Mouse (Mus musculus): ENCODE data around the gene Mreg. TPM values are rescaled to one million over a fixed set of nuclear protein-coding genes. Genes with fewer than 3 reads are reported as not detected.
A peak's percentile ranks its signal among the peaks of the same experiment; 100 is the strongest.
"Not testable (repeated sequence)": the region's sequence is repeated elsewhere in the genome, so short reads cannot be mapped to it uniquely, and the experiment has no call there.

Mreg gene
- total RNA-seq (2022), result 1 to 10 TPM; 4.6 to 6.9 (median 6.0) TPM

GRCm38 (mm10) chr1:72211701-72212699 is at the start of gene Mreg:
Gene Mreg (minus strand): TSS chr1:72212307.
- DNase-seq (ENCODE audit: low spot score in 2 of 2), result peak; percentile 33 to 49

GRCm38 (mm10) chr1:72256381-72257256 is 44.5 kb upstream of the Mreg start:
- no peak for DNase-seq (ENCODE audit: low spot score in 2 of 2)

DNA sequence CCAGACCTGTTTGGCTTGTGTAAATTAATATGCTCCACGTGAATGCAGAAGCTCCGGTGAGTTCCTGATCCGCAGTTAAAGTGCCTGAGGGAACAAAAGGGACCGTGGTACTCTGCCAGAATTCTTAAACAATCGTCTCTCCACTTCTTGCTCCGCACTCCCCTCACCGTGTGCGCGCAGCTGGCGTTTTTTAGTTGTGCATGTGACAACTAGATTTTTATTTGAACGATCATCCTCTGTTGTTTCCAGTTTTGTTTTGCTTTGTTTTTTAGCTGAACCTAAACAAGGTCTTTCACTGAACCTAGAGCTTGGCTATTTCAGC is 43.7 kb upstream of the Mreg start:
- no peak for DNase-seq (ENCODE audit: low spot score in 2 of 2)

DNA sequence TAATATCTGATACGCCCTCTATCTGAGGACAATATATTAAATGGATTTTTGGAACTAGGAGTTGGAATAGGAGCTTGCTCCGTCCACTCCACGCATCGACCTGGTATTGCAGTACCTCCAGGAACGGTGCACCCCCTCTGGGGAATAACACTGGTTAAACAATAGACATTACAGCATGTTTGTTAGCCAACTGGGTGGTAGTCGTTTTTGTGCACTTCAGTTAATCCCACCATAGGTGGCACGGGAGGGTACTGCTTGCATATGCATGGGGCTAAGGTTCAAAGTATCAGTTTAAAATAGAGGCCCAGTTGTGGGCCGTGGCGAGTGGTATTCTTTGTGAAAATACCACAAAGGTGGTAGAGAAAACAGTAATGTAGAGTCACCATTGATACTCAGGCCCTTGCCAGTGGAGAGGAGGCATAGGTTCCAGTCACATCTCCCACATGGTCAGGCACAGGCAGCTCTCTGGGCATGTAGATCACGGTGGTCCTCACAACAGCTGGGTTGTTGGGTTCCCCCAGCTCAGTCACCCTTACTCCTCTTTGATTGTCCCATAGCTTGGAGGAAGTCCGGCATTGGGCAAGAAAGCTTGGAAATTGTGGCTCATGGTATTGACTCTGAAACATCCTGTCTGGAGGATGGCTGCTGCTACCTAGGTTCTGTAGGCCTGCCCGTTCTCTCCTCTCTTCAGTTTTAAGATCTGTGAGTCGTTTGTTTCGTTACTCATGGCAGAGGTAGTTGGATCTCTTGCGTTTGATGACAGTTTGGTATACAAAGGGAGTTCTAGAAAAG is 43.2 kb upstream of the Mreg start:
- DNase-seq (ENCODE audit: low spot score in 2 of 2), result peak in 1 of 2 experiments; percentile 66

DNA sequence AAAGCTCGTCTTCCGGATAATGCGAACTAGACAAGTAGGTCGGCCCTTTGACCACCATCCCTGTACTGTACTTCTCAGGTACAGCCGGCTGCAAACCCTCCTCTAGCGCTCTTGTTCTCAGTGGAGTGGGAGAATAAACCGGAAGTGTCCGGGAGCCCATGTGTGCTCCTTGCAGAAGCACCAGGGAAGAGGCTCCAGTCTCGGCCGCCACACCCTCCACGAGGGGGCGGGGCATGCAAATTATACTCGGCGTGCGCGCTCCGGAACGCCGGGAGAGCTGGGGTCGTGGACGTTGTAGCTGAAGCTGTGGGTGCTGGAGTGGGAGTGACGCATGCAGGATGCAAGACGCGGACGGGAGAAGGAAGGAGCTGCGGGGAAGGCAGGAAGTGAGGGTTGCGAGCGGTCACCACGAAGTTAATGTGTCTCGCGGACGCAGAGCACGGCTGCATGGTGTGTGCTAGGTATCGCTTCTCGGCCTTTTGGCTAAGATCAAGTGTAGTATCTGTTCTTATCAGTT is 42.5 kb upstream of the Mreg start:
- peak; percentile 66 to 84 for DNase-seq (ENCODE audit: low spot score in 2 of 2)

GRCm38 (mm10) chr1:72253881-72254491 is 41.9 kb upstream of the Mreg start:
- no peak for DNase-seq (ENCODE audit: low spot score in 2 of 2)

DNA sequence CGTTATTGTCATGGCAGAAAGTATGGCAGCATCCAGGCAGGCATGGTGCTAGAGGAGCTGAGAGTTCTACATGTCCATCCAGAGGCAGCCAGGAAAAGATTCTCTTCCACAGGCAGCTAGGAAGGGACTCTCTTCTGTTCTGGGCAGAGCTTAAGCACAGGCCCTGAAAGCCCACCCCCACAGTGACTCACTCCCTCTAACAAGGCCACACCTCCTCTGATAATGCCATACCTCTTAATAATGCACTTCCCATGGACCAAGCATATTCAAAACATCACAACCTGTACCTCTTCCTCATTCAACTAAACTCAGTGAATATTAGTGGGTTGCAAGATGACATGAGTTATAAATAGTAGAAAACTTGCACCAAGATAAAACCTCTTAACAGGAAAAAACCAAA is 39.7 kb upstream of the Mreg start:
- DNase-seq (ENCODE audit: low spot score in 2 of 2), result no peak

- not testable (repeated sequence) for DNase-seq (ENCODE audit: low spot score in 2 of 2)
These were observed 36.2 kb upstream of the Mreg start for GRCm38 (mm10) chr1:72248226-72248737.

DNA sequence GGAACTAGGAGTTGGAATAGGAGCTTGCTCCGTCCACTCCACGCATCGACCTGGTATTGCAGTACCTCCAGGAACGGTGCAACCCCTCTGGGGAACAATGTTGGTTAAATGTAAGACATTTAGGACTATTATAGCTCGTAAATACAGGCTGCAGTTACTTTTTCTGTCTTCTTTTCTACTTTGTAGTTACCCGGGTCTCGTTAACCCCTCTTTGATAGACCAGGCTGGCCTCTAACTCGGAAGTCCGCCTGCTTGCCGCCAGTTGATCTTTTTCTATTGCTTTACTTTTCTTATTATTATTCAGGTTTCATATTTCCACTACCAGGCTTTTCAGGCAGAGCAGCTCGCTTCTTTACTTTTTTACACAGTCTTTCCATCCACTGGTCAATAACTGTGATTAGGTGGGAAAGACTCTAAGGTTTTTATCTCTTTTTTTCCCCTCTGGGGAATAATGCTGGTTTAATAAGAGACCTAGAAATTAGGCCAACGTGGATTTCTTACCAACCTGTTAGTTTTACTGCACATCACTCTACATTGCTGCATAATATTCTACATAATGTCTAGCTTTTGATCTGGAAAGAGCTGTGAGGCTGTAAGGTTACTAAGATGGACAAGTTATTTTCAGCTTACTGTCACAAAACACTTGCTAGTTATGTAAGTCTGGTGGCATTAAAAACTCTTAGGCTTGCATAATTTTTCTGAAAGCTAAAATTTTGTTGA is 32.4 kb upstream of the Mreg start:
- DNase-seq (ENCODE audit: low spot score in 2 of 2), result no peak

DNA sequence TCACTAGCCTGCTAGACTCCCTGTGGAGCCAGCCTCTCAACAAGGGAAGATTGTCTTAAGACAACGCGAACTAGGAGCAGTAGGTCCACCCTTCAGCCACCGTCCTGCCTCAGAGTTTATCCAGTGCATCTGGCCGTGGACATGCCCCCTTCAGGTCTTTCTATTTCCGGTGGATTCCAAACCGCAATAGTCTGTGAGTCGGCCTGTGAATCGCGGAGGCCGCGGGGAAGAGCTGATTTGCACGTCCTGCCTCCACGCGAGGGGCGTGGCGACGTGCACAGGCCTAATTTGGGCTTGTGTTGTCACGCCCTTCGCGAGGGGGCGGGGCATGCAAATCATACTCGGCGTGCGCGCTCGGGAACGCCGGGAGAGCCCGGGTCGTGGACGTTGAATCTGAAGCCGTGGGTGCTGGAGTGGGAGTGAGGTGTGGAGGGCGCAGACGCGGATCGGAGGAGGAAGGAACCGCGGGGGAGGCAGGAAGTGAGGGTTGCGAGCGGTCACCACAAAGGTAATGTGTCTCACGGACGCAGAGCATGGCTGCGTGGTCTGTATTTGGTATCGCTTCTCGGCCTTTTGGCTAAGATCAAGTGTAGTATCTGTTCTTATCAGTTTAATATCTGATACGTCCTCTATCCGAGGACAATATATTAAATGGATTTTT is 31.7 kb upstream of the Mreg start:
- peak; percentile 92 to 96 for DNase-seq (ENCODE audit: low spot score in 2 of 2)

- DNase-seq (ENCODE audit: low spot score in 2 of 2), result no peak
These were observed 30.6 kb upstream of the Mreg start for GRCm38 (mm10) chr1:72242581-72243143.

GRCm38 (mm10) chr1:72239113-72239512 is 27.0 kb upstream of the Mreg start:
- DNase-seq (ENCODE audit: low spot score in 2 of 2), result not testable (repeated sequence)

GRCm38 (mm10) chr1:72238016-72238580 is 26.0 kb upstream of the Mreg start:
- no peak for DNase-seq (ENCODE audit: low spot score in 2 of 2)

GRCm38 (mm10) chr1:72237007-72237775 is 25.1 kb upstream of the Mreg start:
- DNase-seq (ENCODE audit: low spot score in 2 of 2), result peak in 1 of 2 experiments; percentile 69

DNA sequence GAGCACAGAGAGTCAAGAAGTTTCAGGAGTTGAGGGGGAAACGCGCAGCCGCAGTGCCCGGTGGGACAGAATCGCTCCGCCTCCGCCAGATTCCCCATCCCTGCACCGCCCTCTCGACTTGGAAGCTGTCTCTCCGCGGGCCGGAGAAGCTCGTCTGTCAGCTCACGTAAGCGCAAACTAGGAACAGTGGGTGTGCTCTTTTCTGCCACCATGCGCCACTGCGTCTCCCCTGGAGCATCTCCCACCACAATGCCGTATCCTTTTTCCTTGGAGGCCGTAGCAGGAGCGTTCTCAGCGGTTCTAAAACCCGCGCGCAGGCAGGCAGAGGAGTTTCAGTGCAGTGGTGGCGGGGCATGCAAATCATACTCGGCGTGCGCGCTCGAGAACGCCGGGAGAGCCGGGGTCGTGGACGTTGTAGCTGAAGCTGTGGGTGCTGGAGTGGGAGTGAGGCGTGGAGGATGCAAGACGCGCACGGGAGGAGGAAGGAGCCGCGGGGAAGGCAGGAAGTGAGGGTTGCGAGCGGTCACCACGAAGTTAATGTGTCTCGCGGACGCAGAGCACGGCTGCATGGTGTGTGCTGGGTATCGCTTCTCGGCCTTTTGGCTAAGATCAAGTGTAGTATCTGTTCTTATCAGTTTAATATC is 24.4 kb upstream of the Mreg start:
- peak; percentile 49 to 73 for DNase-seq (ENCODE audit: low spot score in 2 of 2)

- not testable (repeated sequence) for DNase-seq (ENCODE audit: low spot score in 2 of 2)
These were observed 20.5 kb upstream of the Mreg start for GRCm38 (mm10) chr1:72232592-72232991.

GRCm38 (mm10) chr1:72228974-72229373 is 16.9 kb upstream of the Mreg start:
- no peak for DNase-seq (ENCODE audit: low spot score in 2 of 2)
